Mouse (Mus musculus) Patski (cell line): ENCODE measurements around the gene Vmn2r43. TPM values are rescaled to one million over a fixed set of nuclear protein-coding genes. Genes with fewer than 3 reads are reported as not detected.
"Not testable (repeated sequence)": the region's sequence is repeated elsewhere in the genome, so short reads cannot be mapped to it uniquely, and the experiment has no call there.

Source experiments
- ATAC-seq: fragments of 100-300 bp; one replicate; pipeline ENCODE4 v1.8.0; 2021
- CTCF ChIA-PET: fragments of 350-600 bp; sonication (Branson Sonifier 250); formaldehyde crosslinking; loops from one replicate; lab custom pipeline; 2022; ENCODE audit warnings: inconsistent platforms; lab: Charles Lee
- POLR2A ChIA-PET: fragments of 350-600 bp; sonication (Branson Sonifier 250); formaldehyde crosslinking; loops from one replicate; lab custom pipeline; 2022; ENCODE audit warnings: antibody characterized with exemption, inconsistent platforms; lab: Charles Lee
- DNase-seq: peaks from one replicate; pipeline ENCODE4 v3.0.0-alpha.2; 2011; ENCODE audit warnings: low read depth, low spot score
- H3K27me3 ChIP-seq: fragments of 371-371 bp; one replicate; pipeline ENCODE4 v1.5.1; 2021
- in situ Hi-C: fragments of 300-500 bp; cut with MboI; formaldehyde crosslinking; loops from 3 replicates; pipeline ENCODE4 v1.11.1; 2018; ENCODE audit warnings: low pct_unique_long_range_greater_than_20kb, mixed read lengths
- polyA plus RNA-seq: library from polyadenylated mRNA; unstranded; gene quantifications from one replicate; pipeline ENCODE4 v1.2.3, GENCODE M21; 2021

The Vmn2r43 gene
- polyA plus RNA-seq: not detected

GRCm38 (mm10) chr7:8260499-8260898 lies at the start of gene Vmn2r43:
Gene Vmn2r43 (minus strand): TSS chr7:8260599.
- H3K27me3 ChIP-seq, CTCF ChIA-PET, DNase-seq, in situ Hi-C loops, ATAC-seq, POLR2A ChIA-PET: not testable (repeated sequence)

- H3K27me3 ChIP-seq, POLR2A ChIA-PET, ATAC-seq, CTCF ChIA-PET, in situ Hi-C loops, DNase-seq: not testable (repeated sequence)
Measured at GRCm38 (mm10) chr7:8200220-8200619, 60.2 kb downstream of the Vmn2r43 start, which contains the start of gene Vmn2r42. Gene Vmn2r42 (minus strand): TSS chr7:8200320.

Other genes with a start within 250 kb of the Vmn2r43 start
- gene Vmn2r41, start 98.9 kb downstream of the Vmn2r43 start, polyA plus RNA-seq: not detected
- gene Vmn2r42, start 60.3 kb downstream of the Vmn2r43 start, polyA plus RNA-seq: not detected
- not detected for gene Vmn2r44, start 122.7 kb upstream of the Vmn2r43 start, polyA plus RNA-seq
- not detected for gene Vmn2r45, start 228.5 kb upstream of the Vmn2r43 start, polyA plus RNA-seq